Mouse (Mus musculus) liver, embryonic 11.5 days (tissue): Measurements from ENCODE around the gene Rbm38. TPM values are rescaled to one million over a fixed set of nuclear protein-coding genes. Genes with fewer than 3 reads are reported as not detected.

Experiments
- ATAC-seq: fragments of 200-750 bp; cut with Nextera tagmentation; replicated peaks from 2 replicates; pipeline ENCODE4 v1.8.0; 2017; ENCODE audit warnings: moderate number of reproducible peaks, mild to moderate bottlenecking, moderate TSS enrichment, moderate library complexity; ENCODE audit not compliant: low FRiP score
- DNase-seq: peaks from one replicate; pipeline ENCODE4 v3.0.0-alpha.2; 2017; ENCODE audit warnings: low spot score
- H3K27ac ChIP-seq: fragments of 300-500 bp; sonication (generic); 2 replicates; pipeline ENCODE4 v1.5.1; 2014; ENCODE audit warnings: mild to moderate bottlenecking, low read depth, low read length, control low read depth
- H3K27me3 ChIP-seq: fragments of 300-500 bp; sonication (generic); replicated peaks from 2 replicates; pipeline ENCODE4 v1.6.1; 2014; ENCODE audit warnings: low read length, mixed read lengths; ENCODE audit not compliant: control insufficient read depth, insufficient read depth
- H3K36me3 ChIP-seq: fragments of 300-500 bp; sonication (generic); 2 replicates; pipeline ENCODE4 v1.6.1; 2014; ENCODE audit warnings: mild to moderate bottlenecking, low read length, moderate library complexity, mixed read lengths; ENCODE audit not compliant: control insufficient read depth, insufficient read depth
- H3K4me1 ChIP-seq: fragments of 300-500 bp; sonication (generic); replicated peaks from 2 replicates; pipeline ENCODE4 v1.6.1; 2014; ENCODE audit warnings: low read length, mixed read lengths; ENCODE audit not compliant: control insufficient read depth, insufficient read depth
- H3K4me2 ChIP-seq: fragments of 300-500 bp; sonication (generic); 2 replicates; pipeline ENCODE4 v1.6.1; 2014; ENCODE audit warnings: mild to moderate bottlenecking, control low read depth, moderate library complexity
- H3K4me3 ChIP-seq: fragments of 300-500 bp; sonication (generic); 2 replicates; pipeline ENCODE4 v1.5.1; 2014; ENCODE audit warnings: low read depth, low read length, control low read depth
- H3K9ac ChIP-seq: fragments of 300-500 bp; sonication (generic); 2 replicates; pipeline ENCODE4 v1.6.1; 2014; ENCODE audit warnings: low read depth, low read length, control low read depth
- H3K9me3 ChIP-seq: fragments of 300-500 bp; sonication (generic); 2 replicates; pipeline ENCODE4 v1.6.1; 2016; ENCODE audit warnings: low read length, inconsistent platforms, mixed read lengths; ENCODE audit not compliant: control insufficient read depth
- WGBS: fragments of 180-500 bp; shearing (Covaris S2); extraction: QIAGEN DNeasy Blood & Tissue Kit; methylation state at CpG from one replicate; pipeline ENCODE4 v1.1.7; 2014; 5-methylcytosine and 5-hydroxymethylcytosine counted together
- polyA plus RNA-seq: library from polyadenylated mRNA; unstranded; fragments of >200 nt; fragmentation: Nextera tagmentation; extraction: Ambion mirVana; gene quantifications from 2 replicates; pipeline ENCODE4 v1.2.1, GENCODE M21; 2014

Gene Rbm38
- polyA plus RNA-seq, 1 experiment from 2014 or later: 209 TPM

- Histone ChIP-seq H3K4me3 (no peak overlapping the region), H3K4me2 (no peak overlapping the region), H3K27ac (no peak overlapping the region), H3K4me1 (peaks cover 59% of the 10 kb centered on the region), H3K9me3 (no peaks in the 10 kb centered on the region), H3K36me3 (no peaks in the 10 kb centered on the region), H3K27me3 (no peaks in the 10 kb centered on the region), H3K9ac (no peak overlapping the region)
- DNase-seq: no peak
- ATAC-seq: no peak
- 62% methylated on average over 11 of the region's 11 CpGs for WGBS
Measured at GRCm38 (mm10) chr2:173042504-173043162, 22.3 kb downstream of the Rbm38 start.

GRCm38 (mm10) chr2:173044198-173044970 is 24.1 kb downstream of the Rbm38 start:
- Histone ChIP-seq H3K27me3 (no peaks in the 10 kb centered on the region), H3K9me3 (no peaks in the 10 kb centered on the region), H3K27ac (no peak overlapping the region), H3K4me1 (peaks cover 47% of the 10 kb centered on the region), H3K4me2 (no peak overlapping the region), H3K4me3 (no peak overlapping the region), H3K36me3 (no peaks in the 10 kb centered on the region), H3K9ac (no peak overlapping the region)
- DNase-seq (no peak), ATAC-seq (no peak)
- 77% methylated on average over 18 of the region's 18 CpGs for WGBS

- Histone ChIP-seq H3K27ac (peak overlapping the region; percentile 62), H3K4me1 (peaks cover 45% of the 10 kb centered on the region), H3K36me3 (no peaks in the 10 kb centered on the region), H3K27me3 (no peaks in the 10 kb centered on the region), H3K4me2 (peak overlapping the region; percentile 30; the same call in 1 of the 2 replicates), H3K4me3 (no peak overlapping the region), H3K9ac (peak overlapping the region; percentile 47; the same call in 1 of the 2 replicates), H3K9me3 (no peaks in the 10 kb centered on the region)
- WGBS: 37% methylated on average over 15 of the region's 15 CpGs
- DNase-seq: no peak
- ATAC-seq: peak; percentile 21; the same call in 1 of the 2 replicates
Measured at GRCm38 (mm10) chr2:173046582-173047297, 26.4 kb downstream of the Rbm38 start.

GRCm38 (mm10) chr2:173047471-173047870 is 27.2 kb downstream of the Rbm38 start:
- Histone ChIP-seq H3K27ac (no peak overlapping the region; the same call in 1 of the 2 replicates), H3K27me3 (no peaks in the 10 kb centered on the region), H3K4me1 (peaks cover 39% of the 10 kb centered on the region), H3K4me3 (no peak overlapping the region), H3K9ac (no peak overlapping the region), H3K9me3 (no peaks in the 10 kb centered on the region), H3K36me3 (no peaks in the 10 kb centered on the region), H3K4me2 (peak overlapping the region; percentile 43)
- DNase-seq: no peak
- ATAC-seq: no peak
- WGBS: 72% methylated on average over 5 of the region's 5 CpGs

GRCm38 (mm10) chr2:173048041-173048745 is 27.9 kb downstream of the Rbm38 start:
- no peak overlapping the region for H3K9ac ChIP-seq
- H3K9me3 ChIP-seq: no peaks in the 10 kb centered on the region
- H3K4me2 ChIP-seq: peak overlapping the region; percentile 43
- peak overlapping the region; percentile 57 for H3K27ac ChIP-seq
- H3K36me3 ChIP-seq: no peaks in the 10 kb centered on the region
- DNase-seq (no peak), ATAC-seq (peak; percentile 40; the same call in 1 of the 2 replicates)
- H3K27me3 ChIP-seq: no peaks in the 10 kb centered on the region; the same call in 1 of the 2 replicates
- H3K4me1 ChIP-seq: peaks cover 32% of the 10 kb centered on the region
- 53% methylated on average over 17 of the region's 17 CpGs for WGBS
- H3K4me3 ChIP-seq: 0 out of 2 replicates have a peak overlapping the region, but pooled peaks have one; percentile 14

GRCm38 (mm10) chr2:173049231-173049630 is 28.9 kb downstream of the Rbm38 start:
- Histone ChIP-seq H3K36me3 (no peaks in the 10 kb centered on the region), H3K4me2 (no peak overlapping the region), H3K4me3 (no peak overlapping the region), H3K27ac (no peak overlapping the region), H3K9ac (no peak overlapping the region), H3K4me1 (peaks cover 29% of the 10 kb centered on the region), H3K27me3 (no peaks in the 10 kb centered on the region; the same call in 1 of the 2 replicates), H3K9me3 (no peaks in the 10 kb centered on the region)
- ATAC-seq (no peak), DNase-seq (no peak)
- 83% methylated on average over 3 of the region's 3 CpGs for WGBS

GRCm38 (mm10) chr2:173049817-173050216 is 29.5 kb downstream of the Rbm38 start:
- no peak overlapping the region for H3K9ac ChIP-seq
- no peak overlapping the region for H3K4me3 ChIP-seq
- no peaks in the 10 kb centered on the region; the same call in 1 of the 2 replicates for H3K27me3 ChIP-seq
- WGBS: 52% methylated on average over 6 of the region's 6 CpGs
- DNase-seq: no peak
- ATAC-seq: no peak
- peak overlapping the region; percentile 39; the same call in 1 of the 2 replicates for H3K27ac ChIP-seq
- no peaks in the 10 kb centered on the region for H3K9me3 ChIP-seq
- no peaks in the 10 kb centered on the region for H3K36me3 ChIP-seq
- H3K4me2 ChIP-seq: no peak overlapping the region
- H3K4me1 ChIP-seq: peaks cover 29% of the 10 kb centered on the region
